Mouse (Mus musculus) olfactory bulb, adult 2 months (tissue): Measurements from ENCODE around the gene Rhebl1. TPM values are rescaled to one million over a fixed set of nuclear protein-coding genes. Genes with fewer than 3 reads are reported as not detected.

Experiments used
- H3K27ac ChIP-seq: fragments of 200-500 bp; 2 replicates; pipeline ENCODE4 v1.5.1; 2012; ENCODE audit warnings: low read depth, low read length; ENCODE audit not compliant: insufficient read depth
- H3K4me1 ChIP-seq: fragments of 200-500 bp; 2 replicates; pipeline ENCODE4 v1.6.1; 2012; ENCODE audit warnings: low read length; ENCODE audit not compliant: control insufficient read depth, insufficient read depth
- H3K4me3 ChIP-seq: fragments of 200-500 bp; 2 replicates; pipeline ENCODE4 v1.5.1; 2012; ENCODE audit warnings: mild to moderate bottlenecking, low read depth, low read length, moderate library complexity; ENCODE audit not compliant: insufficient read depth
- CTCF ChIP-seq: fragments of 200-500 bp; IDR thresholded peaks from 2 replicates; pipeline ENCODE4 v1.5.1; 2012; ENCODE audit warnings: low read depth, mild to moderate bottlenecking, low read length, moderate library complexity; ENCODE audit not compliant: insufficient read depth
- POLR2A ChIP-seq: fragments of 200-500 bp; IDR thresholded peaks from 2 replicates; pipeline ENCODE4 v1.6.1; 2012; ENCODE audit warnings: mild to moderate bottlenecking, low read depth, low read length, moderate library complexity; ENCODE audit not compliant: insufficient read depth
- WGBS: fragments of 180-500 bp; shearing (Covaris S2); methylation state at CpG from one replicate; pipeline ENCODE4 v1.1.7; 2018; 5-methylcytosine and 5-hydroxymethylcytosine counted together
- polyA plus RNA-seq: library from polyadenylated mRNA; stranded (reverse); fragments of >200 nt; gene quantifications from 2 replicates; pipeline ENCODE4 v1.2.4, GENCODE M21; 2012; ENCODE audit warnings: low replicate concordance; ENCODE audit not compliant: missing spikeins, insufficient read depth, insufficient read length

Gene Rhebl1
- polyA plus RNA-seq, 1 experiment, result not detected

GRCm38 (mm10) chr15:98917538-98918498 is 23.5 kb upstream of the Rhebl1 start, which contains the start of gene Lmbr1l:
TSS of gene Lmbr1l (minus strand) at chr15:98918231.
- under 1% methylated on average over 82 of the region's 82 CpGs for WGBS
- H3K4me3 ChIP-seq, result peak within 1 kb of the TSS; percentile 89
- TF ChIP-seq POLR2A, result peak; percentile 1; the same call in 1 of the 2 replicates
- no peak for TF ChIP-seq CTCF
- peaks cover 6% of the 10 kb centered on the region; the same call in 1 of the 2 replicates for H3K4me1 ChIP-seq
- peak within 1 kb of the TSS; percentile 69 for H3K27ac ChIP-seq

GRCm38 (mm10) chr15:98917091-98917490 is 22.8 kb upstream of the Rhebl1 start:
- peak overlapping the region; percentile 42 for H3K27ac ChIP-seq
- H3K4me3 ChIP-seq, result peak overlapping the region; percentile 89
- WGBS, result under 1% methylated on average over 14 of the region's 14 CpGs
- H3K4me1 ChIP-seq, result peaks cover 6% of the 10 kb centered on the region; the same call in 1 of the 2 replicates
- no peak for TF ChIP-seq CTCF
- no peak for TF ChIP-seq POLR2A

GRCm38 (mm10) chr15:98916016-98916415 is 21.7 kb upstream of the Rhebl1 start:
- no peak overlapping the region for H3K27ac ChIP-seq
- no peak overlapping the region for H3K4me3 ChIP-seq
- TF ChIP-seq POLR2A, result no peak
- peaks cover 6% of the 10 kb centered on the region; the same call in 1 of the 2 replicates for H3K4me1 ChIP-seq
- 94% methylated on average over 4 of the region's 4 CpGs for WGBS

GRCm38 (mm10) chr15:98914903-98915302 is 20.6 kb upstream of the Rhebl1 start:
- H3K4me3 ChIP-seq, result no peak overlapping the region
- H3K4me1 ChIP-seq, result peaks cover 6% of the 10 kb centered on the region; the same call in 1 of the 2 replicates
- H3K27ac ChIP-seq, result no peak overlapping the region
- 83% methylated on average over 6 of the region's 6 CpGs for WGBS
- no peak for TF ChIP-seq POLR2A
- TF ChIP-seq CTCF, result no peak

GRCm38 (mm10) chr15:98904692-98905091 is 10.4 kb upstream of the Rhebl1 start:
- Histone ChIP-seq H3K4me1 (no peaks in the 10 kb centered on the region), H3K4me3 (no peak overlapping the region), H3K27ac (no peak overlapping the region)
- peak; percentile 72 for TF ChIP-seq CTCF
- TF ChIP-seq POLR2A, result no peak
- 36% methylated on average over 10 of the region's 10 CpGs for WGBS

GRCm38 (mm10) chr15:98902600-98902999 is 8.3 kb upstream of the Rhebl1 start:
- Histone ChIP-seq H3K4me1 (peaks cover 6% of the 10 kb centered on the region), H3K4me3 (no peak overlapping the region), H3K27ac (no peak overlapping the region)
- 90% methylated on average over 2 of the region's 2 CpGs for WGBS
- TF ChIP-seq CTCF (no peak), POLR2A (no peak)

GRCm38 (mm10) chr15:98901530-98901929 is 7.2 kb upstream of the Rhebl1 start:
- no peak for TF ChIP-seq CTCF
- no peak for TF ChIP-seq POLR2A
- Histone ChIP-seq H3K27ac (no peak overlapping the region), H3K4me1 (peaks cover 6% of the 10 kb centered on the region), H3K4me3 (no peak overlapping the region)
- WGBS, result 65% methylated on average over 1 of the region's 1 CpGs

GRCm38 (mm10) chr15:98897928-98898800 is 3.8 kb upstream of the Rhebl1 start, which contains the start of gene Dhh:
TSS of gene Dhh (minus strand) at chr15:98898540.
- TF ChIP-seq POLR2A, result no peak
- no peak for TF ChIP-seq CTCF
- no peak within 1 kb of the TSS for H3K4me3 ChIP-seq
- WGBS, result 3% methylated on average over 41 of the region's 41 CpGs
- H3K27ac ChIP-seq, result no peak within 1 kb of the TSS
- peaks cover 30% of the 10 kb centered on the region for H3K4me1 ChIP-seq

GRCm38 (mm10) chr15:98897495-98897894 is 3.2 kb upstream of the Rhebl1 start:
- no peak for TF ChIP-seq CTCF
- no peak for TF ChIP-seq POLR2A
- no peak overlapping the region for H3K4me3 ChIP-seq
- 29% methylated on average over 10 of the region's 10 CpGs for WGBS
- H3K4me1 ChIP-seq, result peaks cover 30% of the 10 kb centered on the region
- no peak overlapping the region for H3K27ac ChIP-seq
